Mouse (Mus musculus): ENCODE data around the gene Kctd14.
A peak's percentile ranks its signal among the peaks of the same experiment; 100 is the strongest.
"Not testable (repeated sequence)": the region's sequence is repeated elsewhere in the genome, so short reads cannot be mapped to it uniquely, and the experiment has no call there.

Kctd14 gene

DNA sequence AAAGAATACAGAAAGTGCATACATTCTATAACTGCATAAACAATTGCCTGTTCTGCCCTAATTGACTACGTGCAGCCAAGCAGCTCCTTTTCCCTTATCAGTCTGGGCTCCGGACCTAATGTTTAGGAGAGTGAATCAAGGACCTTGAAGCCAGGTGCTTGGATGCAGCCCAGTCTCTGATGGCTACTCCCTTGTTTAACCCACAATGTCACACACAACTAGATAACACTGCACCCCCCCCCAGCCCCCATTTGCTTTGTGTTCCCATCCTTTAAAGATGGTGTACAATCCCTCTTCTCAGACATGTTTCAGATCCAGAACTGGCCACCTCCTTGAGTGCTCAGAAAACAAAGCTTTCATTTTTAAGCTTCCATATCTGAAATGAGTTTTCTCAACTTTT, at the start of gene Kctd14:
Kctd14 (plus strand) TSS at position 301 of the 400 bp plus-strand sequence.
- not testable (repeated sequence) for DNase-seq

DNA sequence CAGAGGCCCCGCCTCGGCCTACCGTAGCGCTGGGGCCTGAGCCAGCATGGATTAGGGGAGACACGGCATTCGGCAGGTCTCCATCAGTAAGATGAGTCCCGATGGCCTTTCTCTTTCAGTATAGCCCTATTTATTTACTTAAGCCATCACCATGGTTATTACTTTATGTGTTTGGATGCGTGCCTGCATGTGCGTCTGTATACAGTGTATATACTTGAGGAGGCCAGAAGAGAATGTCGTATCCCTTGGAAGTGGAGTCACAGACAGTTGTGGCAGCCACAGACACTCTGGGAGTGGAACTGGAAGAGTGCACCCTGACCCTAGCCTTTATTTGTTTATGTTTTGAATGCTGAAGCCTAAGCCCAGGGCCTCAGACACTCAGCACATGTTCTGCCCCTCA, 44.0 kb upstream of the Kctd14 start:
- DNase-seq: no peak

DNA sequence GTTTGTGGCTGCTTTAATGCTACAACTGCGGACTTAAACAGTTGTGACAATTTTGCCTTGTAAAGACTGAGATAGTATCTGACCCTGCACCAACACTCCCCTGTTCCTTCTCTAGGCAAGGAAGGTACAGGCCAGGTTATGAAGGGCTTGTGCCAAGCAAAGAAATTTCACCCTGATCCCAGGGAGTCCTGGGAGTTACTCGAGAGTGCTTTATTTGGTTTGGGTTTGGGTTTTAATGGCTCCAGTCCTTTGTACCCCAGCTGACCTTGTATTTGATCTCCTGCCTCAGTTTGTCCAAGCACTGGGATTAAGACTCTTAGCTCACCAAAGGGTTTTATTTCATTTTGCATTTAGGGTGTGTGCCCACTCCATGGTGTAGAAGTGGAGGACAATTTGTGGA, 40.0 kb upstream of the Kctd14 start:
- DNase-seq: no peak

DNA sequence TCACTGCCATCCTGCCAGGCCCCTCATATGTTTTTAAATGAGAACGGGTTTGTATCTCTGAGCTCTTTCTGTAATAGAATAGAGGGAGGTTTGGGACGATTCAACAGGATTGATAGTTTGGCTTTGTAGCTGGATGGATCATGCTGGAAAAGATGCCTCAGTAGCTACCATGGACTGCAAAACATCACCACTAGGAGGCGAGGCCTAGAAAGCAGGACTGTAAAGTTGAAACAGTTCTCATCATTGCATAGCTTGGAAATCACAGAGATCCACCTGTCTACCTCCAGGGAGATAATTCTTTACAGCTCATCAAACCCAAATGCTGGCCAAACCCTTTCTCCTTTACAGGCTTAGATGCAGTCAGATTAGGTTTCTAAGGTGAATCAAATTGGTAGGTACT, 39.5 kb upstream of the Kctd14 start:
- DNase-seq: no peak

DNA sequence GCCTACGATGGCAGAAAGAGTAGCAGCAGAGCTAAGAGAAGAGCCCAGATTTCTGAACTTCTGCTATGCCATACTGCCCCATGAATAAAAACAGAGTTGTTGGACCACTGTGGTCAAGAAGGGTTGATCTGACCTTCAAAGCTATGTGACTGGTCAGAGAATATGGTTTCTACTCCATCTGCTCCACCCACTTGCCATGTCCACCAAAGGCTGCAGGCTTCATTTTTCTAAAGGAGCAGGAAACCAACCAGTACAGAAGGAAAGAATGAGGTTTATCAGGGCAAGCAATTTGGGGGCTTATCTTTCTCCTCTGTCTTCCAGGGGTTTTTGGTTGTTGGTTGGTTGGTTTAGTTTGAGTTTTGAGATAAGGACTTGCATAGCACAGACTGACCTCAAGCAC, 37.1 kb upstream of the Kctd14 start:
- DNase-seq: no peak

DNA sequence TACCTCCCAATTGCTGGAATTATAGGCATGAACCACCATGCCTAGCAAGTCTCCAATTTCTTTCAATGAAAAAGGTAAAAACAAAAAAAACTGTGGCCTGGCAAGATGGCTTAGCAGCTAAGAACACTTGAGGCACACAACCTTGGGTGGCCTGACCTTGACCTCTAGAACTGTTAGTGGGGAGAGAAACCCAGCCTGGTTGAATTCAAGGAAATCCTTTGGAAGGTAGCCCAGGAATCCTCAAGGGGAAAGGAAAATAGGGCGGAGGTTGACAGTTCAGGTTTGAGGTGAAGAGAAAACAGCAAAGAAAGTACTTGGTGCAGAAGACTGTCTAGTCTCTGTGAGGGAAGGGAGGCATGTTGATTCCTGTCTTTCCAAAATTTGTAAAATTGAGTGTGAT, 36.7 kb upstream of the Kctd14 start:
- no peak for DNase-seq

DNA sequence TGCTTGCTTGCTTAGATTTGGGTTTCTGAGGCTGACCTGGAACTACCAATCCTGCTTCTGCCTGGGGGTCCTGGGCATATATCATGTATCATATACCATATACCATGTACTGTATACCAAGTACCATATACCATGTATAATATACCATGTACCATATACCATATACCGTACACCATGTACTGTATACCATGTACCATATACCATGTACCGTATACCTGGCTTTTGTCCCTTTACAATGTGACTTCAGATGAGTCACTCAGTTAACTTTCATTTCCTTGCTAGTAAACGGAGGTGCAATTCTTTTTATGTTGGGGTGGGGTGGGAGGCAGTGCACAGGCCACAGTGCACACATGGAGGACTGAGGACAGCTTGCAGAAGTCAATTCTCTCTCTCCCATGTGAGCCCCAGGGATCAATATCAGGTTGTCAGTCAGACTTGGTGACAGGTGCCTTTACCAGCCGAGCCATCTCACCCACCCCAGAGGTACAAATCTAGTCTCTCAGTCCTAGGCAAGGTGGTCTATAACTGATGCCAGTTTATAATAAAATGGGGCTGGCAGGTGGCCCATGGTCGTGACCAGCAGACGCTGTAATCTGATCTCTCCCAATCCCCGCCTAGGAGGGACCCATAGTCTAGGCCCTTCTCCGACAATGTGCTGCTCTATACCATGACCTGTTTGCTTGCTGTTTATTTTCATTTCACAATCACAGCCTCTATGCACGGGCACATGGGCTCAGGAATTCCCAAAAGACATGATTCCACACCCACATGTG, 36.0 kb upstream of the Kctd14 start:
- no peak for DNase-seq

DNA sequence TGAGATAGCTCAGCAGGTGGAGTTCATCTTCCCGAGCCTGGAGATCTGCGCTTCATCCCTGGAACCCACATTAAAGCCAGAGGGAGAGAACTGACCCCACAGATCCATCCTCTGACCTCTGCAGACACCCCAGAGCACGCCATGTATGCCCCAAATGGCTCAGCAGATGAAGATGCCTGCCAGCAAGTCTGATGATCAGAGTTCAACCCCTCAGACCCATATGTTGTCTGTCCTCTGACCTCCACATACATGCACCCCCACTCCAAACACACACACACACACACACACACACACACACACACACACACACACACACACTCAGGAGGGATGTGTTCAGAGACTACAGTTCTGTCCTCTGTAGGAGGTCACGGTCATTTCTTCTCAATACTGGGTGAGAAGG, 34.6 kb upstream of the Kctd14 start:
- DNase-seq: no peak

DNA sequence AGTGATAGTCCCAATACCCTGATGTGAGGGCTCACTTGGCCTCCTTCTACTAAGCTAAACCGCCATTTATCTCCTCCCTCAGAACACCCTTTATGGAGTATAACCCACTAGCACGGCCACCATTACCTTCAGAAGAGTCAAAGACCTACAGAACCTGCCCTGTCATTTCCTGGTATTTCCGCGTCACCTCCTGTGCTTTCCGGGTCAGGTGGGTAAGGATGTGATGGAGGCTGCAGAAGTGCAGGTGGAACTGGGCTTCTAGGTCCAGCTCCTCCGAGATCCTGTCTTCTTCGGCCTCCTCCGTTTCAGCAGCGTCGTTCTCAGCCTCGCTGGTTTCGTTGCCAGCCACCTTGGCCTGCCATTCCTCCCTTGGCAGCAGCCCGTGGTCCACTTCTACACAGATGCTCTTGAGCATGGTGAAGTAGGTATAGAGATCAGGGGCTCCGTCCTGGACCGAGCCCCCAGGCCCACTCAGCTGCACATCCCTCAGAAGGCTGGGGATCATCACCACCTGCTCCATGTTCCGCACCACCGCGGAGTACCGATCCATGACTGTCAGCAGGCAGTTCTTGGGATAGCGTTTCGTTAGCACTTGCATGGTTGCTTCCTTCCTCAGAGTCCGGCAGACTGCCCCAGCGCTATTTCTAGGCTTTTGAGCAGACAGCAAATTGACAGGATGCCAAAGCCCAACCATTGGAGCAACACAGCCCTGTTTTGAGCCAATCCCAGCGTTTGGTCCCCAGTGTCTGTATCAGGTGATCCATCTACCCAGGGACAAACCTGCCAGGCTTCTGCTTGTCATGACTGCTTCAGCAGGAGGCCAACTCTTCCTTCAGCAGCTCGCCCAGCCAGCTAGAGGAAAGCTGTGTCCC, 34.0 kb upstream of the Kctd14 start, which contains the start of gene Thrsp:
Thrsp (minus strand) TSS at position 825 of the 872 bp plus-strand sequence.
- peak; percentile 96 for DNase-seq

DNA sequence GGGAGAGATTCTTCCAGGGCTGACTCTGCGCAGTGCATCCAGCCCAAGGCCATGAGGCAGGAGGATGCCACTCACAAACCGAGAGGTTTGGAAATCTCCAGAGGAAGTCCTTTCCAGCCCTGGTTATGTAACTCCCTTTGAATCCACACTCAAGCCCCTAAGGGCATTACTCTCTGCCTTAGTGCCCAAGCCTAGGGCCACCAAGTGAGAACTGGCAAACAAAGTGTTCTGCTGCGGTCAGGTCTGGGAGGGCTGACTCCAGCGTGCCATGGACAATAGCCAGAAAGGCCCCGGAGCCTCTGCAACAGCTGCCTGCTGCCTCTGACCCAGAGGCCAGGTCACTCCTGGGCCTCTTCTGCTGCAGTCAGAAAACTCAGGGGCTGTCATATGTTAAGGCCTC, 32.4 kb upstream of the Kctd14 start:
- DNase-seq: no peak

DNA sequence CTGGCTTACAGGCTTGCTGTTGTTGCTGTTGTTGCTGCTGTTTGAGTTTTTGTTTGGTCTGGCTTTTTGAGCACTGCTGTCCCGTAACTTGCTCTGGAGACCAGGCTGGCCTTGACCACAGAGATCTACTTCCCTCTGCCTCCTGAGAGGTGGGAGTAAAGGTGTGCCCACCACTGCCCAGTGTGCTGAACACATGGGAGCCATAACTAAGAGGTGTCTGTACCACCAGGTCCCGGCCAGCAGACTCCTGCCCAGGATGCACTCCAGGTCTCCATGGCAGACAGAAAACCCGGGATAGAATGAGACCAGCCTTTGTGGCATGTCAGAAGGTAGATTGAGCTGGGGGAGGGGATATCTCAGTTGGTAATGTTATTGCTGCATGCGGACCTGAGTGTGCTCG, 32.0 kb upstream of the Kctd14 start:
- DNase-seq: no peak

DNA sequence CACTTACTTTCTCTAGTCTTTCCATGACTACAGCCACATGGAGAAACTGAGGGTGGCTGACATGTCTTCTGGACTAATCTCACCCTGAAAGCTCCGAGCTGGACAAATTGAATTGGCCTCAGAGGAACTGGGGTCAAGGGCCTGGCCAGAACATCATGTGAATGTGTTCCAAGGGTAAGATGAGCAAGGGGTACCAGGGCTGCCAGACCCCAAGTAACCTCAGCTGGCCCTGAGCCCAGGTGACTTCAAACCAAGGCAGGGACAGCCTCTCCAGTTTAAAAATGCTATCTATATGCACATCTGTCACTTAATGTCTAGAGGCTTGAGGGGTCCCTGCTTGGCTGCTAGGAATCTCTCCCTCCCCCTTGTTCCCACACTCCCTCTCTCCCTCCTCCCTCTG, 30.7 kb upstream of the Kctd14 start:
- DNase-seq: no peak

DNA sequence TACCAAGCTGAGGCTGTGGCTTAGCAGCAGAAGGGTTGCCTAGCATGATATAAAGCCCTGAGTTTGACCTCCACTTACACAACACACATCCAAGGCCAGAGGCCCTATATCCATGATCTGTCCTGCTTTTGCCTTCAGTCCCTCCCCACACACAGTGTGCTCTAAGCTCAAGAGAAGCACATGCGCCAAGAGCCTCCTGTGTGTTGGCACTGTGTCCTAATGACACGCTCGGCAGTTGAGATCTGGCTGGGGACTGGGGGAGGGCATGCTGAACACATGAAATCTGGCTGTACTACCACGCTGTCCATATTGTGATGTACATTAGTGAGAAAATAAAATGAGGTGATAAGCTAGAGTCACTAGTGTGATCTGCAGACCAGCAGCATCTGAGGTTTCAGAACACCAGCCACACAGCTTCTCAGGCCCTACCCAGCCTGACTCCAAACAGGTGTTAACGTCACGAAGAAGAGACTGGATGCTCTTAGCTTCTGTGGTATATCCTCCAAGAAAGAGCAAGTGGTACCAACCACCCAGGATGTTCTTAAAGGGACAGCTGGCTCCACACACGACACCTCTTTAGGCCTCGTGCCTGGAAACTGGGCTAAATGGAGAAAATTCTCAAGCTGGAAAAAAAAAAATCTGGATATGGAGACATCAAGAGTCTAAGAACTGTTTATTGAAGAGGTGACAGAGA, 30.0 kb upstream of the Kctd14 start:
- DNase-seq: peak; percentile 61

DNA sequence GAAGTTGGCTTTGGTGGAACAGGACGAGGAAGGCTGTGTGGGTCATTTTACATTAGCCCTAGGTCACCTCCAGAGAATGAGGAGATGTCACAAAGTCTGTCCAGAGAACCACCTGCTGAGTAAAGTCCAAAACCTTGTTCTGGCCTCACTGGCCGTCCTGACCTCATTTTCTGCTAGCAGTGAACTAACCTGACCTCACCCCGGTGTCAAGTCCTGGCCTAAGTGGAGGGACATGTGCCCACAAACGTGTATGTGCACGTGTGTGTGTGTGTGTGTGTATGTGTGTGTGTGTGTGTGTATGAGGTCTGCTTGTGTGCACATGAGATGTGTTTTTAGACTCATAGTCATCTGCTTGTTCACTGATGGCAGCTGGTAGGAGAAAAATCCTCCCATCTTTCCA, 27.4 kb upstream of the Kctd14 start:
- DNase-seq: no peak

DNA sequence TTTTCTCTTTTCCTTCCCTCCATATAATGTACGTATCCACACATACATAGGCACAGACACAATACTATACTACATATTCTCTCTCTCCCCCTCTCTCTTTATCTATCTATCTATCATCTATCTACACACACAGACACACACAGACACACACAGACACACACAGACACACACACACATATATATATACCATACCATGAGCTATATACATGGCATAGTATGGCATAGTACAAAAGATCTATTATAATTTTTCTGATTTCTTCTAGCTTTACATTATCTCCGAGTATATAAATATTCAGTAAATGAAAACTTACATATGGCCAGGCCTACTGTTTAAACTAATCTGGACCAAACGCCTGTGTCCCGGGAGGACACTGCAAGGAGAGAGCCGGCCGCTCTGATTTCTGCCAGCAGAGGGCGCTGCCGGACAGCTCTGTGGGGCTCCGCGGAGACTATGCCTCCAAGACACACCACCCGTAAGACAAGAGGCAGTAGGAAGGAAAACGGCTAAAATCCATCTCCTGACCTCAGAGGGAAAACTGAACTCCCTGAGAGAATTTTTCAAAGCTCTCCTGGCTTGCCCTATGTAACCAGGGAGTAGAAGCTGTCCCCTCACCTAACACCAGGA, 26.4 kb upstream of the Kctd14 start:
- DNase-seq: peak; percentile 92

DNA sequence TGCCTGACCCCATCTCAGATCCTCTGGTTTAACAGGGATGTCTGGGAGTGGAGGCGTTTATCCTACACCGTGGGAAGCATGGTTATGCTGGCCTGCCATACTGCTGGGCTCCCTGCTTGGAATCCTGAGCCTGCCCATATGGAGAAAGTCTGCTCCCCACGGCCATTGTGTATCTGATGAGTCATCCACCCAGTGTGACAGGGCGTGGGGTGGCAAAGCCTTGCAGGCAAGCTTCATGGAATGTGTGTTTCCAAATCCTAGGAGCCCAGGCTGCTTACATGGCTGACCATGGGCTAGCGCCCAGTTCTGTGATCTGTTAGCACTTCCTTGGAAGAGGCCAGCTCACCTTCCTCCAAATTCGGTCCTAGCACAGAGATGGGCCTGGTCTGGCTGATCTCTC, 24.6 kb upstream of the Kctd14 start:
- DNase-seq: peak; percentile 52

DNA sequence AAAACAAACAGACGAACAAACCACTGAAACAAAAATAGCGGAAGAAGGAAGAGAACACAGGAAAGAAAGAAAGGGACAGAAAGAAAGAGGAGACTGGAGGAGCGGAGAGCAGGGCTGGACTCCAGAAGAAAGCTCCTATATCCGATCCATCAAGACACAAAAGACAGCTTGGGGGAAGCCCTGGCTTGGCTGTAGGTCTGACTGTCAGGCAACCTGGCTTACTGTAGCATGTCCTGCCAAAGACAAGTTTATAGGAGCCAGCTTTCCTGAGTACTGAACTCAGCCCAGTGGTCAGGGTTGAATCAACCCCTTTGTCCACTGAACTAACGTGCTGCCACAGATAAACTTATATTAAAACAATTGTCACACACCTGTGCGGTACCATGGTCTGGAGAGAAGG, 23.8 kb upstream of the Kctd14 start:
- DNase-seq: no peak

DNA sequence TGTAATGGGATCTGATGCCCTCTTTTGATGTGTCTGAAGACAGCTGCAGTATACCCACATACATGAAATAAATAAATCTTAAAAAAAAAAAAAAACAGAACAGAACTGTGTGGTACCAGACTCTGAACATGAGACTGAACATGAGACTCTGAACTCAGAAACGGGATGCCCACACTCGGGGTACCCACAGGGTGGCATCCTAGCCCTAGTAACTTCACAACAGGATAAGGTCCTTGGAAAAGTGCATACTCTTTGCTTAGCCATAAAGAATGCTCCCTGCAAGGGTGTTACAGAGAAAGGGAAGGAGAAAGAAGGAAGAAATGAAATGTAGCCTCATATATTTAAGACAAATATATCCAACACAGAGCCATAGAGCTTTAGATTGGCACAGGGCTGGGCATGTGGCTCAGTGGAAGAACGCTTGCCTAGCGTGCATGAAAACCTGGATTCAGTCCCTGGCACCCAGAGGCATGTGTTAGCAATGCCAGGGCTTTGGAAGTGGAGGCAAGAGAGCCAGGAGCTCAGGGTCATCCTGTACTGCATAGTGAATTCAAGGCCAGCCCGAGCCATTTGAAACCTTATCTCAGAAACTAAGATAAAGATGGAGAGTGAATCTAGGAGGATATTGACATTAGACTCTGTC, 23.2 kb upstream of the Kctd14 start:
- peak; percentile 53 for DNase-seq

DNA sequence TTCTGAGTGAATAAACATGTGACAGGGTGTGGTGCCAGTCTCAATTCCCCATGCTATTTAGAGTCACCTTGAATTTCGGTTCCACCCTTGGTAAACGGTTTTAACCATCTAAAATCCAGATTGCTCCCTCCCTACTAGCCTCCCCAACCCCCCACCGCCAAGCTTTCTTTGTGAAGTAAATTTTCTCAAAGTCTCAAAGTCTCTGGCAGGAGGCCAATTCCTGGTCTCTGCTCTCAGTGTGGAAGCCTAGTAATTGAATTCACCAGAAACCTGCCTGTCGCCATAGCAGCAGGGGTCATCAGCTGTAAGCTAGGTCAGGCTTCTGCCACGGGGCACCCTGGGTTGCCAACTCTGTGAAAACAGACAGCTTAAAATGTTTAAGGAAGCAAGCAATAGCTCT, 21.4 kb upstream of the Kctd14 start:
- no peak for DNase-seq

DNA sequence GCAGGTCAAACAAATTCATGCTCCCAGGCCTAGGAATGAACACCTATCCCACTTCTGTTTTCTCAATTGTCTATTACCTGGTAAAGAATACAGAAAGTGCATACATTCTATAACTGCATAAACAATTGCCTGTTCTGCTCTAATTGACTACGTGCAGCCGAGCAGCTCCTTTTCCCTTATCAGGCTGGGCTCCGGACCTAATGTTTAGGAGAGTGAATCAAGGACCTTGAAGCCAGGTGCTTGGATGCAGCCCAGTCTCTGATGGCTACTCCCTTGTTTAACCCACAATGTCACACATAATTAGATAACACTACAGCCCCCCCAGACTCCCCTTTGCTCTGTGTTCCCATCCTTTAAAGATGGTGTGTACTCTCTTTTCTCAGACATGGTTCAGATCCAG, 17.6 kb upstream of the Kctd14 start:
- not testable (repeated sequence) for DNase-seq

DNA sequence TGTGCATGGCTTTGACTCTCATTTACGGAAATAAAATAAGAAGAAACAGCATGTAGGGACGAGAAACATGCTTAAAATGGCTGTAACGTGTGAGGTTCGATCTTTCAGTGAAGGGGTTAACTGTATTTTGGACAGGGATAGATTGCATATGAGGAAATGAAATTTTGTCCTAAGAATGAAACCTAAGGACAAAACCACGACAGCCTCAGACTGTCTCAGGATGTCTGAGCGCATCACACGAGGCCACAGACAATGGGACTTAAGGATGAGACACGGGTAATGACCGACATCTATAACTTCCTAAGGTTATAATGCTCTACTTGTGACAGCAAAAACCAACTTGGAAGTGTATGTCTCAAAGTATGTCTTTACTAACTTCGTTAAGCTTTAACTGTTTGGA, 16.6 kb upstream of the Kctd14 start:
- no peak for DNase-seq

DNA sequence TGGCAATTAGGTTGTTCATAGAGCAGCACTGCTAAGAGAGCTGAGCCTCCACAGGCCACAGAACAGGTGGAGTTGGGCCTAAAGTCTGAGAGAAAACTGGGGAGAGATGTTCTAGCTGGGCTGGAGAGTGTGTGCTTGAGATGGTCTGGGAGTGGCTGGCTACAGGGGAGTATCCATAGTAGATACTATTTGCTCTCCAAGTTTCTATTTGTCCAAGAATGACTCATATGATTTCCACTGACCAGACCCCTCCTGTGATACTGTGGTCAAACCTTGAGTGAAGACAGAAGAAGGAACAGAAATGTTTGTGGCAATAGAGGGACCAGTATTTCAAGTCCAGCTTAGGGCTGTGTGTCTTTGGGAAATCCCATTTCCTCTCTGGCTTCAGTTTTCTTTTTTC, 12.1 kb upstream of the Kctd14 start:
- DNase-seq: no peak
